Mouse (Mus musculus) heart, embryonic 12.5 days (tissue): ENCODE measurements around the gene Trim16. TPM values are rescaled to one million over a fixed set of nuclear protein-coding genes. Genes with fewer than 3 reads are reported as not detected.

ENCODE experiments used
- ATAC-seq: fragments of 200-750 bp; cut with Nextera tagmentation; 2 replicates; pipeline ENCODE4 v1.8.0; 2017; ENCODE audit warnings: moderate TSS enrichment, moderate library complexity; ENCODE audit not compliant: insufficient number of reproducible peaks, low FRiP score
- H3K27ac ChIP-seq: fragments of 300-500 bp; sonication (generic); 2 replicates; pipeline ENCODE4 v1.5.1; 2016; ENCODE audit warnings: mild to moderate bottlenecking, moderate library complexity; ENCODE audit not compliant: poor library complexity, severe bottlenecking
- H3K27me3 ChIP-seq: fragments of 300-500 bp; sonication (generic); replicated peaks from 2 replicates; pipeline ENCODE4 v1.6.1; 2016; ENCODE audit warnings: mild to moderate bottlenecking, moderate library complexity
- H3K36me3 ChIP-seq: fragments of 300-500 bp; sonication (generic); 2 replicates; pipeline ENCODE4 v1.6.1; 2016; ENCODE audit warnings: mild to moderate bottlenecking, moderate library complexity
- H3K4me1 ChIP-seq: fragments of 300-500 bp; sonication (generic); replicated peaks from 2 replicates; pipeline ENCODE4 v1.6.1; 2016; ENCODE audit warnings: mild to moderate bottlenecking
- H3K4me2 ChIP-seq: fragments of 300-500 bp; sonication (generic); 2 replicates; pipeline ENCODE4 v1.6.1; 2016; ENCODE audit warnings: mild to moderate bottlenecking, moderate library complexity
- H3K4me3 ChIP-seq: fragments of 300-500 bp; sonication (generic); 2 replicates; pipeline ENCODE4 v1.5.1; 2016; ENCODE audit warnings: mild to moderate bottlenecking
- H3K9ac ChIP-seq: fragments of 300-500 bp; sonication (generic); 2 replicates; pipeline ENCODE4 v1.6.1; 2016; ENCODE audit warnings: mild to moderate bottlenecking, moderate library complexity
- H3K9me3 ChIP-seq: fragments of 300-500 bp; sonication (generic); replicated peaks from 2 replicates; pipeline ENCODE4 v1.6.1; 2016; ENCODE audit warnings: mild to moderate bottlenecking, moderate library complexity
- WGBS: fragments of 180-500 bp; shearing (Covaris S2); methylation state at CpG from one replicate; pipeline ENCODE4 v1.1.7; 2016; 5-methylcytosine and 5-hydroxymethylcytosine counted together
- polyA plus RNA-seq: library from polyadenylated mRNA; unstranded; fragments of >200 nt; fragmentation: Nextera tagmentation; extraction: Ambion mirVana; gene quantifications from 2 replicates; pipeline ENCODE4 v1.2.1, GENCODE M21; 2016

Gene Trim16
- polyA plus RNA-seq, 1 experiment from 2014 or later, result 6.0 TPM

DNA sequence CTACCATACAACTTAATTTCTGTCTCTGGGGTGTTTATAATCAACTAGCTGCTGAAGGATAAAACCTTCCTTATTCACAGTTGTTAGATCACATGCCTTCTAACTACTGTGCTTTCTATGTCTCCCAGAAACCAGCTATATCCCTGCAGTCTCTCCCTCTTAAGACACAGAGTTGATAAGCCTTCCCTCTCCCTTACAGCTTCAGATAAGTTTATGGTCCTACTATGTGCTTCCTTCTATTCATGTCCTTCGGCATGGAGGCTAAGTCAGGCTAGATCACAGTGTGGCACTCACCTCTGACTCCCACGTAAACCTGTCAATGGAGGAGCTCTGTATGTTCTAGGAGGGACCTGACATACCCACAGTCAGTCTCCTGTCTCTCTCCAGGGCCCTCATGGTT is 10.4 kb downstream of the Trim16 start:
- H3K36me3 ChIP-seq, result peaks cover 3% of the 10 kb centered on the region; the same call in 1 of the 2 replicates
- H3K9me3 ChIP-seq, result no peaks in the 10 kb centered on the region
- no peak overlapping the region for H3K27ac ChIP-seq
- H3K4me2 ChIP-seq, result no peak overlapping the region
- H3K4me3 ChIP-seq, result no peak overlapping the region
- H3K4me1 ChIP-seq, result no peaks in the 10 kb centered on the region
- no peak for ATAC-seq
- no peak overlapping the region for H3K9ac ChIP-seq
- H3K27me3 ChIP-seq, result no peaks in the 10 kb centered on the region
- WGBS, result 76% methylated on average over 2 of the region's 2 CpGs

GRCm38 (mm10) chr11:62831906-62832305 is 11.9 kb downstream of the Trim16 start:
- Histone ChIP-seq H3K27me3 (no peaks in the 10 kb centered on the region), H3K9me3 (no peaks in the 10 kb centered on the region), H3K4me1 (no peaks in the 10 kb centered on the region), H3K27ac (no peak overlapping the region), H3K4me2 (no peak overlapping the region), H3K4me3 (no peak overlapping the region), H3K36me3 (peaks cover 9% of the 10 kb centered on the region; the same call in 1 of the 2 replicates), H3K9ac (no peak overlapping the region)
- no peak for ATAC-seq

DNA sequence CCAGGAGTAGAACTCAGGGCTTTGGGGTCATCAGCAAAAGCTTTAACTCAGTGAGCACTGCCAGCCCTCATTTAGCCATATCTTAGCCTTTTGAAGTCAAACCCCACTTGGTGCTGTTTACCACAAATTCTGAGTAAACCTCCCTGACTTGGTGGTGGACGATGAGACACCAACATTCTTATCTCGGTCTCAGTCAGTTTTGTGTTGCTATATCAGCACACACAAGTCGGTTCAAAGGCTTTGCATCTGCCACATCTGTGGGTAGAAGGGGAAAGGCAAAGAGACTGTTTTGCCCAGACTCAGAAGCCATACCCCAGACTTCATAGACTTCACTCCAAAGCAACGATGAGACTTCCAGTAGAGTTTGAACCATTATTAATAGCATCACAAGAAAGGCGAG is 24.5 kb downstream of the Trim16 start:
- ATAC-seq, result no peak
- Histone ChIP-seq H3K4me2 (no peak overlapping the region), H3K9me3 (no peaks in the 10 kb centered on the region), H3K27ac (no peak overlapping the region), H3K9ac (no peak overlapping the region), H3K36me3 (peaks cover 14% of the 10 kb centered on the region; the same call in 1 of the 2 replicates), H3K4me3 (no peak overlapping the region), H3K4me1 (peaks cover 12% of the 10 kb centered on the region), H3K27me3 (no peaks in the 10 kb centered on the region)
- WGBS, result 69% methylated on average over 5 of the region's 5 CpGs

DNA sequence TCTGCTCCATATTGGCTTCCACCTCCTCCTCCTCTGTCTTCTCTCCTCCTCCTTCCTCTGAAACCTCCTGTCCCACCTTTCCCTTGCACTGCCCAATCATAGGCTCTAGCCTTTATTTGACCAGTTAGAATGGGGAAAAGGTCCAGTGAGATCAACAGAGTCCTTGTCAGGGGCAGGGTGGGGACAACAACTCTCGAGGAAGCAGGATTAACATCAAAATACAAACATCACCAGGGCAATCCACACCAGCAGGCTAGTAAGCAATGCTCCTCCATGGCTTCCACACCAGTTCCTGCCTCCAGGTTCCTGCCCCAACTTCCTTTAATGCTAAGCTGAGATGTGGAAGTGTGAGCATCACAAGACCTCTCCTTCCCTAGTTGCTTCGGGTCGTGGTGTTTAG is 25.7 kb downstream of the Trim16 start:
- H3K27me3 ChIP-seq, result no peaks in the 10 kb centered on the region
- WGBS, result 68% methylated on average over 3 of the region's 3 CpGs
- H3K36me3 ChIP-seq, result peaks cover 6% of the 10 kb centered on the region; the same call in 1 of the 2 replicates
- H3K9ac ChIP-seq, result no peak overlapping the region
- no peak overlapping the region for H3K4me2 ChIP-seq
- no peak for ATAC-seq
- H3K27ac ChIP-seq, result no peak overlapping the region
- no peaks in the 10 kb centered on the region for H3K9me3 ChIP-seq
- no peak overlapping the region for H3K4me3 ChIP-seq
- peaks cover 12% of the 10 kb centered on the region for H3K4me1 ChIP-seq

DNA sequence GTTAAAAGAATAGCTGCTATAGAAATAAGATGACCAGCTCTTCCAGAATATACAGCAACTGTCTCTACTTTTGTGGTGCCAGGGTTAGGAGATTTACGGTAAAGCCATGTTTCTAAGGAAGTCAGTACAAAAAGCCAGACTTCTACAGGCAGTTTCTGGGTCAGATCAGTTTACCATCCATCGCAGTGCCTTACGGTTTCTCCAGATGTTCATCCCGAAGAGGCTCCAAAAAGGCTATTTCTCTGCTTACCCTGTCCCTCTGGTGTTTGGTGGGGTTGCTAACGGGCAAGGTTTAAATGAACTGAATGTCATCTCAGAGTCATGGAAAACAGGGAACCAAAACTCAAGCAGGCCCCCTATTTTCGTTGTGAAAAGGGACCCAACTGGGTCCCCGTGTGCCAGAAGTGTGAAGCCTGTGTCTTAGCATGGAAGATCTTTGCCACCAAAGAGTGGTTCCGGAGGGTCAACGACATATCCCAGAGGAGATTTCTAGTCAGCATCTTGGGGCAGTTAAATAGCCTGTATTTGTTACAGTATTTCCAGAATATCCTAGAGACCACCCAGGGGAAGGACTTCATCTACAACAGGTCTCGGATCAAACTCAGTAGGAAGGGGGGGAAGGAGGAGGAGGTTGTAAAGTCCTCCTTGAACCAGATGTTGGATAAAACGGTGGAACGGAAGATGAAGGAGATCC is 27.1 kb downstream of the Trim16 start, which contains the start of gene Fbxw10:
Gene Fbxw10 (plus strand): TSS at position 109 of the 694 bp plus-strand sequence.
- no peak within 1 kb of the TSS for H3K9ac ChIP-seq
- no peaks in the 10 kb centered on the region for H3K36me3 ChIP-seq
- no peak within 1 kb of the TSS for H3K27ac ChIP-seq
- ATAC-seq, result no peak
- no peaks in the 10 kb centered on the region for H3K9me3 ChIP-seq
- H3K4me2 ChIP-seq, result peak within 1 kb of the TSS; percentile 54
- WGBS, result 37% methylated on average over 12 of the region's 12 CpGs
- H3K27me3 ChIP-seq, result no peaks in the 10 kb centered on the region; the same call in 1 of the 2 replicates
- no peak within 1 kb of the TSS for H3K4me3 ChIP-seq
- H3K4me1 ChIP-seq, result peaks cover 12% of the 10 kb centered on the region

- peaks cover 12% of the 10 kb centered on the region for H3K4me1 ChIP-seq
- no peak for ATAC-seq
- WGBS, result 54% methylated on average over 4 of the region's 4 CpGs
- H3K36me3 ChIP-seq, result no peaks in the 10 kb centered on the region
- H3K27ac ChIP-seq, result no peak overlapping the region
- no peak overlapping the region for H3K4me2 ChIP-seq
- no peaks in the 10 kb centered on the region; the same call in 1 of the 2 replicates for H3K27me3 ChIP-seq
- no peaks in the 10 kb centered on the region for H3K9me3 ChIP-seq
- H3K4me3 ChIP-seq, result no peak overlapping the region
- no peak overlapping the region for H3K9ac ChIP-seq
These were observed 27.7 kb downstream of the Trim16 start for GRCm38 (mm10) chr11:62847655-62848191.

- Histone ChIP-seq H3K4me2 (no peak overlapping the region), H3K9ac (no peak overlapping the region), H3K9me3 (no peaks in the 10 kb centered on the region), H3K4me3 (no peak overlapping the region), H3K4me1 (peaks cover 12% of the 10 kb centered on the region), H3K36me3 (no peaks in the 10 kb centered on the region), H3K27ac (no peak overlapping the region), H3K27me3 (no peaks in the 10 kb centered on the region; the same call in 1 of the 2 replicates)
- ATAC-seq, result no peak
- 46% methylated on average over 2 of the region's 2 CpGs for whole genome bisulfite sequencing
These were observed 28.3 kb downstream of the Trim16 start for GRCm38 (mm10) chr11:62848301-62848700.

- H3K4me3 ChIP-seq, result no peak overlapping the region
- no peak for ATAC-seq
- no peaks in the 10 kb centered on the region for H3K9me3 ChIP-seq
- no peaks in the 10 kb centered on the region; the same call in 1 of the 2 replicates for H3K27me3 ChIP-seq
- H3K36me3 ChIP-seq, result no peaks in the 10 kb centered on the region
- WGBS, result 57% methylated on average over 1 of the region's 1 CpGs
- H3K9ac ChIP-seq, result no peak overlapping the region
- H3K27ac ChIP-seq, result no peak overlapping the region
- peaks cover 12% of the 10 kb centered on the region for H3K4me1 ChIP-seq
- no peak overlapping the region for H3K4me2 ChIP-seq
These were observed 31.2 kb downstream of the Trim16 start for GRCm38 (mm10) chr11:62851199-62851598.

DNA sequence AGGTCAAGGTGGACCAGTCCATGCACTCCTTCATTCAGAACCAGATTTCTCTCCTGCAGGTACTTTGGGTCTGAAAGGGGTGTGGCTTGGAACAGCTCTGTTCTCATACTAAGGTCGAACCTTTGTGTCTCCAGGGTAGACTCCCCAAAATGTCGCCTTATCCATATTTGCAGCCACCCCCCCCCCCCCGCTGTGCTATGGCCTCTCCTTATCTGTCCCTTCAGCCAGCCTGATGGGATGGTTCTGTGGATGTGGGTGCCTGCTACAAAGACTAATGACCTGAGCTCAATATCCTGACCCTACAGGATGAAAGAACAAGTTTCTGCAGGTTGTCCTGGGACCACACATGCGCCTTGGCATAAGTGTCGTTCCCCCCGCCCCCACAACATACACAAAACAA is 33.3 kb downstream of the Trim16 start:
- no peaks in the 10 kb centered on the region; the same call in 1 of the 2 replicates for H3K27me3 ChIP-seq
- H3K9me3 ChIP-seq, result no peaks in the 10 kb centered on the region
- ATAC-seq, result no peak
- no peak overlapping the region for H3K4me2 ChIP-seq
- WGBS, result 79% methylated on average over 6 of the region's 6 CpGs
- no peak overlapping the region for H3K27ac ChIP-seq
- no peak overlapping the region for H3K4me3 ChIP-seq
- no peaks in the 10 kb centered on the region for H3K36me3 ChIP-seq
- no peak overlapping the region for H3K9ac ChIP-seq
- H3K4me1 ChIP-seq, result 0 out of 2 replicates have a peak, but pooled peaks cover 2% of the 10 kb centered on the region

- WGBS, result 63% methylated on average over 4 of the region's 4 CpGs
- H3K9me3 ChIP-seq, result no peaks in the 10 kb centered on the region
These were observed 45.5 kb downstream of the Trim16 start for GRCm38 (mm10) chr11:62865562-62865961.

GRCm38 (mm10) chr11:62866685-62867084 is 46.7 kb downstream of the Trim16 start:
- Histone ChIP-seq H3K9me3 (no peaks in the 10 kb centered on the region), H3K4me3 (no peak overlapping the region), H3K9ac (no peak overlapping the region), H3K27me3 (no peaks in the 10 kb centered on the region), H3K4me1 (no peaks in the 10 kb centered on the region), H3K4me2 (no peak overlapping the region), H3K36me3 (no peaks in the 10 kb centered on the region), H3K27ac (no peak overlapping the region)
- 75% methylated on average over 7 of the region's 7 CpGs for WGBS
- no peak for ATAC-seq

More at GRCm38 (mm10) chr11:62865562-62865961, 45.5 kb downstream of the Trim16 start:
- Histone ChIP-seq H3K4me3 (no peak overlapping the region), H3K9ac (no peak overlapping the region), H3K4me2 (no peak overlapping the region), H3K27me3 (no peaks in the 10 kb centered on the region), H3K36me3 (no peaks in the 10 kb centered on the region), H3K4me1 (no peaks in the 10 kb centered on the region), H3K27ac (no peak overlapping the region)
- ATAC-seq, result no peak
